Mouse (Mus musculus) layer of hippocampus, adult 2 months (tissue): Measurements from ENCODE around the gene Tuba1a. TPM values are rescaled to one million over a fixed set of nuclear protein-coding genes. Genes with fewer than 3 reads are reported as not detected.

Experiments
- DNase-seq, 2 experiments: peaks; one replicate each; pipeline ENCODE4 v3.0.0; 2022; ENCODE audit warnings: low spot score in 2 of 2
- H3K27ac ChIP-seq: fragments of 200-600 bp; 2 replicates; pipeline ENCODE4 v1.8.1; 2022
- H3K4me3 ChIP-seq: fragments of 200-600 bp; 2 replicates; pipeline ENCODE4 v1.8.1; 2022; ENCODE audit warnings: mild to moderate bottlenecking
- CTCF ChIP-seq: fragments of 200-600 bp; conservative IDR thresholded peaks from 2 replicates; pipeline ENCODE4 v1.8.1; 2022; ENCODE audit warnings: antibody characterized with exemption, mild to moderate bottlenecking, moderate library complexity
- total RNA-seq, 2 experiments: library from RNA; stranded (reverse); gene quantifications; 2 replicates each; pipeline ENCODE4 v1.2.3; 2021

Tuba1a gene
- total RNA-seq, 2 experiments from 2014 or later = 768 to 781 TPM

- DNase-seq = no peak
- Histone ChIP-seq H3K4me3 (no peak overlapping the region), H3K27ac (no peak overlapping the region)
- TF ChIP-seq CTCF = no peak
Observed at GRCm38 (mm10) chr15:98980012-98980614, 26.6 kb upstream of the Tuba1a start.

GRCm38 (mm10) chr15:98978409-98979172 is 25.1 kb upstream of the Tuba1a start:
- H3K27ac ChIP-seq = peak overlapping the region; percentile 83

GRCm38 (mm10) chr15:98977759-98978408 is 24.4 kb upstream of the Tuba1a start:
- peak; percentile 48 to 57 for DNase-seq
- H3K27ac ChIP-seq = peak overlapping the region; percentile 83
- TF ChIP-seq CTCF = no peak
- H3K4me3 ChIP-seq = peak overlapping the region; percentile 28

More at GRCm38 (mm10) chr15:98978409-98979172, 25.1 kb upstream of the Tuba1a start:
- H3K4me3 ChIP-seq = no peak overlapping the region; the same call in 1 of the 2 replicates
- no peak for DNase-seq
- TF ChIP-seq CTCF = no peak

GRCm38 (mm10) chr15:98976763-98977758 is 23.6 kb upstream of the Tuba1a start:
- peak overlapping the region; percentile 28 for H3K4me3 ChIP-seq
- DNase-seq = no peak
- peak overlapping the region; percentile 83 for H3K27ac ChIP-seq
- no peak for TF ChIP-seq CTCF

GRCm38 (mm10) chr15:98973015-98973614 is 19.6 kb upstream of the Tuba1a start:
- Histone ChIP-seq H3K27ac (peak overlapping the region; percentile 98), H3K4me3 (no peak overlapping the region)
- no peak for DNase-seq
- TF ChIP-seq CTCF = no peak

GRCm38 (mm10) chr15:98971576-98972320 is 18.2 kb upstream of the Tuba1a start:
- Histone ChIP-seq H3K27ac (peak overlapping the region; percentile 98), H3K4me3 (peak overlapping the region; percentile 50)
- DNase-seq = peak in 1 of 2 experiments; percentile 50

GRCm38 (mm10) chr15:98971111-98971510 is 17.6 kb upstream of the Tuba1a start:
- Histone ChIP-seq H3K27ac (peak overlapping the region; percentile 98), H3K4me3 (peak overlapping the region; percentile 50)
- no peak for TF ChIP-seq CTCF
- peak; percentile 68 to 89 for DNase-seq

- no peak for DNase-seq
- H3K4me3 ChIP-seq = peak overlapping the region; percentile 31
- TF ChIP-seq CTCF = no peak
- H3K27ac ChIP-seq = peak overlapping the region; percentile 98
Observed at GRCm38 (mm10) chr15:98969372-98970101, 16.0 kb upstream of the Tuba1a start.

GRCm38 (mm10) chr15:98968701-98969371 is 15.3 kb upstream of the Tuba1a start:
- Histone ChIP-seq H3K4me3 (peak overlapping the region; percentile 31), H3K27ac (peak overlapping the region; percentile 98)
- TF ChIP-seq CTCF = no peak
- DNase-seq = peak in 1 of 2 experiments; percentile 51

- no peak for DNase-seq
- Histone ChIP-seq H3K4me3 (no peak overlapping the region), H3K27ac (no peak overlapping the region)
- TF ChIP-seq CTCF = no peak
Observed at GRCm38 (mm10) chr15:98959531-98959930, 6.0 kb upstream of the Tuba1a start.
